Mouse (Mus musculus) urinary bladder, postnatal 0 days (tissue): Measurements from ENCODE around the gene Zfp563. TPM values are rescaled to one million over a fixed set of nuclear protein-coding genes. Genes with fewer than 3 reads are reported as not detected.

Experiments
- polyA plus RNA-seq: library from polyadenylated mRNA; unstranded; fragments of >200 nt; fragmentation: Nextera tagmentation; extraction: Ambion mirVana; gene quantifications from 2 replicates; pipeline ENCODE4 v1.2.1, GENCODE M21; 2015

Zfp563 gene
- polyA plus RNA-seq, result 2.8 and 3.8 TPM in 2 replicates

DNA sequence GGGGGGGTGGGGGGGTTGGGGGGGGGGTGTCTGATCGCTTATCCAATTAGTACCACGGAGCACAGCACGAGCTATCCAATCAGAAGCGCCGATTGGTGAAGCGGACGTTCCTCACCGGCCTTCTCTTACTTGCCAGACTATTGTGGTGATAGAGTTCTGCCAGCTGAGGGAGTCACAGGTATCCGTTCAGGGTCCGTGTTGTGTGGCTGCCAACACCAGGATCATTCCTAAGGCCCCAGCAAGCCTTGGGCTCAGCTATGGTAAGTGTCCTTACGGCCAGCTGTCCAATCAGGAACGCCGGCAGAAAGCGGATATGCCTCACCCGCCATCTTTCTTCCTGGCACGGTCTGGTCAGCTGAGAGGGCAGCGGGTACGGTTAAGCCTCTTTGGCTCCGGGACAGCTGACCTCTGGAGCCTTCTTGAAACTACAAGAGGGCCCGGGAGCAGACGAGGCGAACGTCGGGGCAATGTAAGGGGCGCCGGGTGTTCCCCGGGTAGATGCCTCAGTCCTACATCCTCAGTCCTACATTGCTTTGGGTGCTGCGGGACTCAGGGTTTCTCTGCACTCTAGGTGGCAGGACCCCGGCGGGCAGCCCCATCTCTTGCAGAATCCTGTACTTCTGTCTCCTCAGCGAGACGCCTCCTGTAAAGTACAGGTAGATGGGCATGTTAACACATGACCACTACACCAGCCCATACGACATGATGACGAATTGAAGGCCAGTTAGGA lies at the start of gene Zfp563:
TSS of gene Zfp563 (plus strand) at position 91 of the 730 bp plus-strand sequence.

GRCm38 (mm10) chr17:33067958-33068357 lies 21.2 kb upstream of the Zfp563 start, which contains the start of gene 4921501E09Rik:
Gene 4921501E09Rik (minus strand): TSS chr17:33068058.

GRCm38 (mm10) chr17:33139261-33139820 lies 50.2 kb downstream of the Zfp563 start, which contains the start of gene Morc2b:
Gene Morc2b (minus strand): TSS chr17:33139683.

Other genes with a start within 250 kb of the Zfp563 start
- 3.1 and 3.5 TPM in 2 replicates for gene Zfp870, start 197.7 kb upstream of the Zfp563 start, polyA plus RNA-seq
- not detected in 2 replicates for gene Cyp4f14, start 172.0 kb upstream of the Zfp563 start, polyA plus RNA-seq
- 16.0 and 18.7 TPM in 2 replicates for gene Cyp4f13, start 141.9 kb upstream of the Zfp563 start, polyA plus RNA-seq
- 4.0 and 4.2 TPM in 2 replicates for gene Zfp472, start 123.5 kb upstream of the Zfp563 start, polyA plus RNA-seq
- 5.5 and 6.2 TPM in 2 replicates for gene Zfp952, start 96.2 kb upstream of the Zfp563 start, polyA plus RNA-seq
- gene Zfp763, start 55.9 kb upstream of the Zfp563 start, polyA plus RNA-seq, result 2.8 and 3.1 TPM in 2 replicates
- gene 4921501E09Rik, start 21.3 kb upstream of the Zfp563 start, polyA plus RNA-seq, result not detected in 2 replicates
- not detected in 2 replicates for gene Morc2b, start 50.4 kb downstream of the Zfp563 start, polyA plus RNA-seq
- not detected in 2 replicates for gene Olfr55, start 79.1 kb downstream of the Zfp563 start, polyA plus RNA-seq
- gene Olfr239, start 102.0 kb downstream of the Zfp563 start, polyA plus RNA-seq, result 0.04 TPM in 1 of 2 replicates, not detected in the other
- not detected in 2 replicates for gene Olfr1564, start 132.4 kb downstream of the Zfp563 start, polyA plus RNA-seq
- 6.0 and 6.9 TPM in 2 replicates for gene Zfp955a, start 165.8 kb downstream of the Zfp563 start, polyA plus RNA-seq
- not detected in 2 replicates for gene Olfr63, start 175.4 kb downstream of the Zfp563 start, polyA plus RNA-seq
- 4.9 TPM in 2 replicates for gene Zfp955b, start 200.2 kb downstream of the Zfp563 start, polyA plus RNA-seq